8 mouse cellular contexts compared by ENCODE assay signal in the genomic region with DNA sequence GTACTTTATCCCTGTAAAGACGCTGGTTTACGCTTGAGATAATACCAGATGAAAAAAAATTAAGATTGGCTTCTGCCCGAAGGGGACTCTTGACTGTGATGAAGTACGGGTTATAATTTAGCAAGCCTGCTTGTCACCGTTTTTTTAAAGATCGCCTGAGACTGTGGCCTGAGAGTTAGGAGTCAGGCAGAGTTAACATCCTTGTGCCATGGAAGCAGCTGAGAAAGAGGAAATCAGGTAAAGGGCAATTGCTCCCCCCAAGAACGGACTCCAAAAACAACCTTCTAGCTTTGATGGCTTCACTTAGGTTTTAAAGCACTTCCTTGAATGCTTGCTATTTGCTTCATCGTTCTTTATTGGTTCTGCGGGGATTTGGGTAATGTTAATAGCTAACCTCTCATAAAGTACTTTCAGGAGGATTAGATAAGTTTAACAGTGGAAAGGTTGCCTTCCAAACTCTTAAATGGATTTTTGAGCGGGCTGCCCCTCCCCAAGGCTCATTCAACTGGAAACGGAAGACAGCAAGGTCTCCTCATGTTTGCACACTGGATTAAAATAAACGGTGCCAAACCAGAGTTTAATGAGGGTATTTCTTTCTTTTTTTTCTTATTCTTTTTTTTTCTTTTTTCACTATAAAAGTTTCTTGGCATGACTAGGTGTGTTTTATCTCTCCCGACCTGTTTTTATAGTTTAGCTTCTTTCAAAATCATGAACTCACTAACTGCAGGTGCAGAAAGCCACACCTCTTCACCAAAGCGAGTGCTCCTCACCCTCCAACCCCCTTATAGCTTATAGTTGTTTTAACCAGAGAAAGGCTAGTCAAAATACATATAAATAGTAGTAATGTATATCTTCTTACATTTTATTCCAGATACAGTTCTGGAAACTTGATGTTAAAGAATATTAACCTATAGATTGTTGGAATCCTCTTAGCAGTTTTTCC. TPM values are rescaled to one million over a fixed set of nuclear protein-coding genes. Genes with fewer than 3 reads are reported as not detected.
DNase-seq lines count a peak whose midpoint lies in the region; ATAC-seq and TF ChIP-seq lines count a peak whose summit lies in the region.

No protein-coding gene starts in this region.

- TF ChIP-seq CTCF in midbrain, postnatal 0 days (IDR thresholded peaks at IDR 0.05) = no peak

- peak overlapping the region; percentile 81 for H3K4me2 ChIP-seq in heart, embryonic 16.5 days (ENCODE audit: low read depth, low read length)
- peak overlapping the region; percentile 72 for H3K4me2 ChIP-seq in midbrain, postnatal 0 days (ENCODE audit: low read depth, low read length, poor library complexity, severe bottlenecking)

- peak; percentile 26 for DNase-seq in cerebellum, adult 9-11 months
- no peak for DNase-seq in cerebellum, adult 11 months
- DNase-seq in c-Kit-positive CD71-negative TER-119-negative erythroid progenitor cells, embryonic 14.5 days (ENCODE audit: low read depth) = peak; percentile 8
- no peak for DNase-seq in limb, embryonic 10.5 days (ENCODE audit: low spot score)
- no peak for DNase-seq in midbrain, postnatal 0 days (ENCODE audit: low spot score)
- no peak for DNase-seq in left cerebral cortex, adult 18-20 months (ENCODE audit: low spot score in 2 of 2)
- DNase-seq in left cerebral cortex, postnatal 36 days (ENCODE audit: low spot score in 2 of 2) = no peak

- intact Hi-C loops in left cerebral cortex, postnatal 36 days (cut with DNase I) = loop anchor here (10.0 kb wide), 1 partner anchor 1620 kb away; a partner anchor contains a TSS

- 19% methylated on average over 14 of the region's 14 CpGs for WGBS in heart, embryonic 16.5 days
- WGBS in limb, embryonic 10.5 days = 40% methylated on average over 14 of the region's 14 CpGs
- 41% methylated on average over 14 of the region's 14 CpGs for WGBS in midbrain, postnatal 0 days

- H3K36me3 ChIP-seq in heart, embryonic 16.5 days (ENCODE audit: control insufficient read depth, insufficient read depth) = no peaks in the 10 kb centered on the region; the same call in 1 of the 2 replicates
- H3K36me3 ChIP-seq in limb, embryonic 10.5 days = peaks cover 10% of the 10 kb centered on the region; the same call in 1 of the 2 replicates
- H3K36me3 ChIP-seq in midbrain, postnatal 0 days (ENCODE audit: insufficient read depth, low read length) = no peaks in the 10 kb centered on the region

- no peak for ATAC-seq in heart, embryonic 16.5 days (replicated peaks; ENCODE audit: extremely low read depth, insufficient read depth, low FRiP score)
- ATAC-seq in midbrain, postnatal 0 days (ENCODE audit: low FRiP score) = no peak

- H3K4me3 ChIP-seq in heart, embryonic 16.5 days (ENCODE audit: low read length) = peak overlapping the region; percentile 75
- peak overlapping the region; percentile 84 for H3K4me3 ChIP-seq in limb, embryonic 10.5 days
- H3K4me3 ChIP-seq in midbrain, postnatal 0 days (ENCODE audit: low read depth, low read length) = peak overlapping the region; percentile 54

- H3K9me3 ChIP-seq in heart, embryonic 16.5 days (replicated peaks; ENCODE audit: control insufficient read depth, low read length) = no peaks in the 10 kb centered on the region
- H3K9me3 ChIP-seq in limb, embryonic 10.5 days (replicated peaks) = no peaks in the 10 kb centered on the region
- no peaks in the 10 kb centered on the region for H3K9me3 ChIP-seq in midbrain, postnatal 0 days (ENCODE audit: low read length)

- H3K27me3 ChIP-seq in heart, embryonic 16.5 days (ENCODE audit: control insufficient read depth, insufficient read depth, low read length) = no peaks in the 10 kb centered on the region
- no peaks in the 10 kb centered on the region for H3K27me3 ChIP-seq in limb, embryonic 10.5 days (ENCODE audit: low read depth, poor library complexity, severe bottlenecking)
- no peaks in the 10 kb centered on the region for H3K27me3 ChIP-seq in midbrain, postnatal 0 days (ENCODE audit: insufficient read depth, low read length)

- peaks cover 15% of the 10 kb centered on the region for H3K4me1 ChIP-seq in heart, embryonic 16.5 days (ENCODE audit: control insufficient read depth, insufficient read depth, low read length)
- H3K4me1 ChIP-seq in limb, embryonic 10.5 days = peaks cover 14% of the 10 kb centered on the region
- H3K4me1 ChIP-seq in midbrain, postnatal 0 days (ENCODE audit: insufficient read depth, low read length) = peaks cover 3% of the 10 kb centered on the region; the same call in 1 of the 2 replicates

- peak overlapping the region; percentile 100 for H3K27ac ChIP-seq in heart, embryonic 16.5 days (ENCODE audit: low read length)
- H3K27ac ChIP-seq in limb, embryonic 10.5 days = peak overlapping the region; percentile 92
- H3K27ac ChIP-seq in midbrain, postnatal 0 days (ENCODE audit: low read depth, low read length) = peak overlapping the region; percentile 79

- H3K9ac ChIP-seq in heart, embryonic 16.5 days (ENCODE audit: low read length) = peak overlapping the region; percentile 87
- H3K9ac ChIP-seq in midbrain, postnatal 0 days (replicated peaks; ENCODE audit: low read length, poor library complexity, severe bottlenecking) = peak overlapping the region; percentile 71

RNA-seq across cellular contexts. Expression of a gene that starts 1.2 kb away (rescaled TPM):
- polyA plus RNA-seq in heart, embryonic 16.5 days (2015; fragmentation: Nextera tagmentation; extraction: Ambion mirVana) = 5.4 and 7.7 TPM in 2 replicates
- 4.9 and 6.8 TPM in 2 replicates for polyA plus RNA-seq in limb, embryonic 10.5 days (2016; fragmentation: Nextera tagmentation; extraction: Ambion mirVana)
- total RNA-seq in midbrain, postnatal 0 days (2014; rRNA removed) = 28.6 and 37.5 TPM in 2 replicates
- polyA plus RNA-seq in midbrain, postnatal 0 days (2015; fragmentation: Nextera tagmentation; extraction: Ambion mirVana) = 5.4 and 8.2 TPM in 2 replicates
- total RNA-seq in left cerebral cortex, adult 18-20 months (2021) = 10 to 100 TPM; 40.5 to 43.3 TPM
- 10 to 100 TPM; 35.1 to 40.0 TPM for total RNA-seq in left cerebral cortex, postnatal 36 days (2021)

RNA-seq across cellular contexts. Expression of a gene that starts 1.4 kb away (rescaled TPM):
- polyA plus RNA-seq in heart, embryonic 16.5 days (2015; fragmentation: Nextera tagmentation; extraction: Ambion mirVana) = 11.2 and 11.5 TPM in 2 replicates
- polyA plus RNA-seq in limb, embryonic 10.5 days (2016; fragmentation: Nextera tagmentation; extraction: Ambion mirVana) = 5.7 and 7.3 TPM in 2 replicates
- total RNA-seq in midbrain, postnatal 0 days (2014; rRNA removed) = 6.0 and 6.3 TPM in 2 replicates
- polyA plus RNA-seq in midbrain, postnatal 0 days (2015; fragmentation: Nextera tagmentation; extraction: Ambion mirVana) = 7.9 and 9.9 TPM in 2 replicates
- 10 to 100 TPM; 12.4 to 14.1 TPM for total RNA-seq in left cerebral cortex, adult 18-20 months (2021)
- total RNA-seq in left cerebral cortex, postnatal 36 days (2021) = 10 to 100 TPM; 14.2 to 15.0 TPM

RNA-seq across cellular contexts. Expression of a gene that starts 50.7 kb away (rescaled TPM):
- polyA plus RNA-seq in heart, embryonic 16.5 days (2015; fragmentation: Nextera tagmentation; extraction: Ambion mirVana) = 4.3 and 5.8 TPM in 2 replicates
- polyA plus RNA-seq in limb, embryonic 10.5 days (2016; fragmentation: Nextera tagmentation; extraction: Ambion mirVana) = 0.30 and 0.58 TPM in 2 replicates
- 0.38 and 0.66 TPM in 2 replicates for total RNA-seq in midbrain, postnatal 0 days (2014; rRNA removed)
- polyA plus RNA-seq in midbrain, postnatal 0 days (2015; fragmentation: Nextera tagmentation; extraction: Ambion mirVana) = 0.61 and 0.67 TPM in 2 replicates
- total RNA-seq in left cerebral cortex, adult 18-20 months (2021) = 1 to 10 TPM; 4.2 TPM
- total RNA-seq in left cerebral cortex, postnatal 36 days (2021) = 1 to 10 TPM; 4.0 to 4.4 TPM

RNA-seq across cellular contexts. Expression of a gene that starts 52.2 kb away (rescaled TPM):
- 19.3 and 19.9 TPM in 2 replicates for polyA plus RNA-seq in heart, embryonic 16.5 days (2015; fragmentation: Nextera tagmentation; extraction: Ambion mirVana)
- polyA plus RNA-seq in limb, embryonic 10.5 days (2016; fragmentation: Nextera tagmentation; extraction: Ambion mirVana) = 22.0 and 28.0 TPM in 2 replicates
- 47.8 and 55.7 TPM in 2 replicates for total RNA-seq in midbrain, postnatal 0 days (2014; rRNA removed)
- 37.1 and 37.5 TPM in 2 replicates for polyA plus RNA-seq in midbrain, postnatal 0 days (2015; fragmentation: Nextera tagmentation; extraction: Ambion mirVana)
- 10 to 100 TPM; 66.1 to 80.0 TPM for total RNA-seq in left cerebral cortex, adult 18-20 months (2021)
- 10 to 100 TPM; 65.5 to 74.3 TPM for total RNA-seq in left cerebral cortex, postnatal 36 days (2021)

Comparison
In these comparisons a context has a peak if more than half of its experiments do, and no peak if none do; other contexts are left out.
1. DNase-seq: peak in cerebellum, adult 9-11 months (single experiment) and c-Kit-positive CD71-negative TER-119-negative erythroid progenitor cells, embryonic 14.5 days (single experiment); none in cerebellum, adult 11 months (single experiment), limb, embryonic 10.5 days (single experiment), midbrain, postnatal 0 days (single experiment), left cerebral cortex, adult 18-20 months (0 of 2) and left cerebral cortex, postnatal 36 days (0 of 2).
2. Peak in every context shown above with its lines, with median percentiles within 50 percentile points of each other: H3K27ac ChIP-seq and H3K4me3 ChIP-seq.